Mouse (Mus musculus) heart, postnatal 36 days (tissue): ENCODE results near the gene F830045P16Rik. TPM values are rescaled to one million over a fixed set of nuclear protein-coding genes. Genes with fewer than 3 reads are reported as not detected.

Experiments used
- DNase-seq, 2 experiments: peaks; one replicate each; pipeline ENCODE4 v3.0.0; 2021 to 2022
- intact Hi-C: fragments of 180-260 bp; cut with DNase I; formaldehyde crosslinking; loops from one replicate; pipeline ENCODE4 v1.15.1; 2025
- total RNA-seq, 2 experiments: library from RNA; stranded (reverse); gene quantifications; 2 replicates each; pipeline ENCODE4 v1.2.3; 2021

Gene F830045P16Rik
- total RNA-seq, 2 experiments from 2014 or later: 0.14 to 0.19 TPM

- DNase-seq: no peak
- intact Hi-C loops: no loop called here
Measured at GRCm38 (mm10) chr2:129546772-129547171, 10.4 kb upstream of the F830045P16Rik start.

- intact Hi-C loops: no loop called here
- DNase-seq: no peak
Measured at GRCm38 (mm10) chr2:129545596-129545995, 9.2 kb upstream of the F830045P16Rik start.

GRCm38 (mm10) chr2:129544919-129545318 is 8.5 kb upstream of the F830045P16Rik start:
- DNase-seq: no peak
- intact Hi-C loops: no loop called here

- no peak for DNase-seq
- intact Hi-C loops: no loop called here
Measured at GRCm38 (mm10) chr2:129544448-129544847, 8.0 kb upstream of the F830045P16Rik start.

GRCm38 (mm10) chr2:129540036-129540435 is 3.6 kb upstream of the F830045P16Rik start:
- intact Hi-C loops: no loop called here
- no peak for DNase-seq

- no peak for DNase-seq
- intact Hi-C loops: loop anchor here (2.0 to 5.0 kb wide), 2 partner anchors 36 to 53 kb away; partner anchors contain the start of gene Sirpa
Measured at GRCm38 (mm10) chr2:129539175-129539574, 2.8 kb upstream of the F830045P16Rik start.

- intact Hi-C loops: loop anchor here (2.0 to 5.0 kb wide), 2 partner anchors 35 to 54 kb away; partner anchors contain the start of gene Sirpa
- DNase-seq: peak in 1 of 2 experiments; percentile 26
Measured at GRCm38 (mm10) chr2:129537926-129538325, 1.5 kb upstream of the F830045P16Rik start.

GRCm38 (mm10) chr2:129537360-129537759 is 958 bp upstream of the F830045P16Rik start:
- DNase-seq: no peak
- intact Hi-C loops: loop anchor here (5.0 kb wide), 1 partner anchor 55 kb away; the partner anchor contains the start of gene Sirpa

- no peak for DNase-seq
- intact Hi-C loops: loop anchor here (5.0 kb wide), 1 partner anchor 55 kb away; the partner anchor contains the start of gene Sirpa
Measured at GRCm38 (mm10) chr2:129536926-129537325, 524 bp upstream of the F830045P16Rik start.

GRCm38 (mm10) chr2:129534886-129535591 is 1.4 kb downstream of the F830045P16Rik start:
- no peak for DNase-seq
- intact Hi-C loops: loop anchor here (5.0 kb wide), 1 partner anchor 57 kb away; the partner anchor contains the start of gene Sirpa

GRCm38 (mm10) chr2:129531890-129532289 is 4.5 kb downstream of the F830045P16Rik start:
- no peak for DNase-seq
- intact Hi-C loops: no loop called here

GRCm38 (mm10) chr2:129531102-129531501 is 5.3 kb downstream of the F830045P16Rik start:
- intact Hi-C loops: no loop called here
- no peak for DNase-seq

GRCm38 (mm10) chr2:129529297-129530209 is 6.8 kb downstream of the F830045P16Rik start:
- intact Hi-C loops: no loop called here
- peak; percentile 65 to 77 for DNase-seq

GRCm38 (mm10) chr2:129527916-129528315 is 8.5 kb downstream of the F830045P16Rik start:
- DNase-seq: no peak
- intact Hi-C loops: no loop called here

- intact Hi-C loops: no loop called here
- no peak for DNase-seq
Measured at GRCm38 (mm10) chr2:129526322-129526721, 10.1 kb downstream of the F830045P16Rik start.

GRCm38 (mm10) chr2:129525644-129526043 is 10.8 kb downstream of the F830045P16Rik start:
- intact Hi-C loops: no loop called here
- DNase-seq: no peak

- intact Hi-C loops: loop anchor here (5.0 kb wide), 1 partner anchor 74 kb away; the partner anchor contains the start of gene Sirpa
- DNase-seq: no peak
Measured at GRCm38 (mm10) chr2:129518526-129518925, 17.9 kb downstream of the F830045P16Rik start.

- intact Hi-C loops: loop anchor here (5.0 kb wide), 1 partner anchor 77 kb away; the partner anchor contains the start of gene Sirpa
- DNase-seq: peak in 1 of 2 experiments; percentile 4
Measured at GRCm38 (mm10) chr2:129514923-129515920, 21.2 kb downstream of the F830045P16Rik start.

- intact Hi-C loops: no loop called here
- DNase-seq: no peak
Measured at GRCm38 (mm10) chr2:129514401-129514667, 22.1 kb downstream of the F830045P16Rik start.
